Mouse (Mus musculus) cerebellum, adult (tissue): ENCODE measurements around the gene Kcnn1.
A peak's percentile ranks its signal among the peaks of the same experiment; 100 is the strongest.

Source experiments
- ATAC-seq: cut with Nextera tagmentation; 2 replicates; pipeline ENCODE4 v1.9.2; 2017; ENCODE audit warnings: mild to moderate bottlenecking, moderate library complexity, mixed read lengths; ENCODE audit not compliant: insufficient number of reproducible peaks, low FRiP score, low TSS enrichment

Kcnn1 gene

GRCm38 (mm10) chr8:70893656-70894384, 30.8 kb upstream of the Kcnn1 start:
- ATAC-seq: no peak

- no peak for ATAC-seq
Observed at GRCm38 (mm10) chr8:70892896-70893655, 30.0 kb upstream of the Kcnn1 start.

- no peak for ATAC-seq
Observed at GRCm38 (mm10) chr8:70892022-70892895, 29.2 kb upstream of the Kcnn1 start, which contains the start of gene Slc5a5. Gene Slc5a5 (minus strand): TSS chr8:70892757.

- ATAC-seq: no peak
Observed at GRCm38 (mm10) chr8:70891356-70891755, 28.3 kb upstream of the Kcnn1 start.

- ATAC-seq: no peak
Observed at GRCm38 (mm10) chr8:70890656-70891055, 27.6 kb upstream of the Kcnn1 start.

- no peak for ATAC-seq
Observed at GRCm38 (mm10) chr8:70887669-70888068, 24.6 kb upstream of the Kcnn1 start.

- ATAC-seq: no peak
Observed at GRCm38 (mm10) chr8:70885612-70886011, 22.6 kb upstream of the Kcnn1 start.

GRCm38 (mm10) chr8:70884683-70885082, 21.6 kb upstream of the Kcnn1 start:
- no peak for ATAC-seq

- ATAC-seq: no peak
Observed at GRCm38 (mm10) chr8:70884186-70884585, 21.1 kb upstream of the Kcnn1 start.

GRCm38 (mm10) chr8:70880546-70880945, 17.5 kb upstream of the Kcnn1 start:
- ATAC-seq: 0 out of 2 replicates have a peak, but pooled peaks have one; percentile 3

- peak; percentile 79 for ATAC-seq
Observed at GRCm38 (mm10) chr8:70880126-70880525, 17.1 kb upstream of the Kcnn1 start.

GRCm38 (mm10) chr8:70879500-70879899, 16.4 kb upstream of the Kcnn1 start:
- peak; percentile 39 for ATAC-seq

- no peak for ATAC-seq
Observed at GRCm38 (mm10) chr8:70878178-70878577, 15.1 kb upstream of the Kcnn1 start.

- ATAC-seq: no peak
Observed at GRCm38 (mm10) chr8:70876382-70876781, 13.3 kb upstream of the Kcnn1 start.

GRCm38 (mm10) chr8:70874441-70874840, 11.4 kb upstream of the Kcnn1 start:
- ATAC-seq: no peak

GRCm38 (mm10) chr8:70873364-70873985, 10.4 kb upstream of the Kcnn1 start, which contains the start of gene Ccdc124:
Gene Ccdc124 (minus strand): TSS chr8:70873935.
- ATAC-seq: peak; percentile 72

GRCm38 (mm10) chr8:70872643-70873363, 9.7 kb upstream of the Kcnn1 start:
- ATAC-seq: 0 out of 2 replicates have a peak, but pooled peaks have one; percentile 2

- no peak for ATAC-seq
Observed at GRCm38 (mm10) chr8:70871195-70871807, 8.2 kb upstream of the Kcnn1 start.

GRCm38 (mm10) chr8:70869601-70870041, 6.6 kb upstream of the Kcnn1 start:
- no peak for ATAC-seq
